Mouse (Mus musculus): ENCODE results near the gene Slc25a23. TPM values are rescaled to one million over a fixed set of nuclear protein-coding genes. Genes with fewer than 3 reads are reported as not detected.

Gene Slc25a23
- polyA plus RNA-seq, 1 experiment from 2014 or later = 12.7 TPM

DNA sequence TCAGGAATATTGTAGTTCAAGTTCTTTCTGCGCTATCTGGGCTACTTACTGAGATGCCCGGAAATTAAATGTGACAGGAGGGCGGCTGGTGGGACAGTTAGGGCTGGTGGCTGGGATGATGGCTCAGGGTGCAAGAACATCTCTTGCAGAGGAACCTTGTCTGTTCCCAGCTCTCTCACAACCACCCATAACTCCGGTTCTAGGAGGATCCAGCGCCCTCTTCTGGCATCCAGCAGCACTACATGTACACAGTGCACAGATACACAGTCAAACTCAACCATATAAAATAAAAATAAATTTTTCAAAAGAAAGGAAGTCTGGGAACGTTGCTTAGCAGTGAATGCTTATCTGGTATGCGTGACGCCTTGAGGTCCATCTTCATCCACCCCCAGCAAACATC lies 20.7 kb downstream of the Slc25a23 start:
- no peak for ATAC-seq
- Histone ChIP-seq H3K4me2 (ENCODE audit: low read depth, low read length) (no peak overlapping the region), H3K27me3 (ENCODE audit: insufficient read depth, low read length) (no peaks in the 10 kb centered on the region), H3K27ac (ENCODE audit: low read depth) (no peak overlapping the region), H3K9ac (replicated peaks) (no peak overlapping the region), H3K4me3 (ENCODE audit: low read depth, low read length) (no peak overlapping the region), H3K9me3 (ENCODE audit: low read length) (no peaks in the 10 kb centered on the region), H3K36me3 (replicated peaks; ENCODE audit: insufficient read depth, low read length) (no peaks in the 10 kb centered on the region), H3K4me1 (ENCODE audit: insufficient read depth) (no peaks in the 10 kb centered on the region; the same call in 1 of the 2 replicates)
- no peak for DNase-seq
- peak; percentile 50 for TF ChIP-seq CTCF (IDR thresholded peaks at IDR 0.05; ENCODE audit: low read depth)
- TF ChIP-seq EP300 (IDR thresholded peaks at IDR 0.05; ENCODE audit: low read depth) = no peak
- WGBS (ENCODE audit: insufficient replicate concordance) = 40% methylated on average over 8 of the region's 8 CpGs

DNA sequence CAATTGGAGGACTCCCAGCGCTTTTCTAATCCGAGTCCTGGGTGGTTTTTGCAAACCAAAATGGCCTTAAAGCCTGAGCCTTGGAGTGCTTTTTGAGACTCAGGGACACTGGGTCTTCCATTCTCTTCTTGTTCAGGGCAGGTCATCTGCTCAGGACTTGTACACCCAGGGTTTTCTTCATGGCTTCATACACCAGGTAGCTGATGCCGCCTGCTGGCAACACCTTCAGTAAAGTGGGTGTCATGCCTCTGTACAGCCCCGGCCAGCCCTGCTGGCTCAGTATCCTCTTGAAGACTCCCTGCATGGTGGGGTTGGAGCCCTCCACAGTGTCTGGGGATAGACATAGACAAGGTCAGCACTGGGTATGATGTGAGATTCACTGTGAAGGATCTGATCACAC lies 26.8 kb downstream of the Slc25a23 start:
- no peak overlapping the region for H3K4me3 ChIP-seq (ENCODE audit: low read depth, low read length)
- peak overlapping the region; percentile 82; the same call in 1 of the 2 replicates for H3K4me2 ChIP-seq (ENCODE audit: low read depth, low read length)
- H3K27ac ChIP-seq (ENCODE audit: low read depth) = 0 out of 2 replicates have a peak overlapping the region, but pooled peaks have one; percentile 91
- peaks cover 22% of the 10 kb centered on the region for H3K4me1 ChIP-seq (ENCODE audit: insufficient read depth)
- peaks cover 9% of the 10 kb centered on the region for H3K36me3 ChIP-seq (replicated peaks; ENCODE audit: insufficient read depth, low read length)
- ATAC-seq = no peak
- no peak for DNase-seq
- peak; percentile 11; the same call in 1 of the 2 replicates for TF ChIP-seq CTCF (IDR thresholded peaks at IDR 0.05; ENCODE audit: low read depth)
- no peak for TF ChIP-seq EP300 (IDR thresholded peaks at IDR 0.05; ENCODE audit: low read depth)
- WGBS (ENCODE audit: insufficient replicate concordance) = 78% methylated on average over 4 of the region's 4 CpGs
- no peak overlapping the region for H3K9ac ChIP-seq (replicated peaks)
- no peaks in the 10 kb centered on the region for H3K27me3 ChIP-seq (ENCODE audit: insufficient read depth, low read length)
- H3K9me3 ChIP-seq (ENCODE audit: low read length) = no peaks in the 10 kb centered on the region

DNA sequence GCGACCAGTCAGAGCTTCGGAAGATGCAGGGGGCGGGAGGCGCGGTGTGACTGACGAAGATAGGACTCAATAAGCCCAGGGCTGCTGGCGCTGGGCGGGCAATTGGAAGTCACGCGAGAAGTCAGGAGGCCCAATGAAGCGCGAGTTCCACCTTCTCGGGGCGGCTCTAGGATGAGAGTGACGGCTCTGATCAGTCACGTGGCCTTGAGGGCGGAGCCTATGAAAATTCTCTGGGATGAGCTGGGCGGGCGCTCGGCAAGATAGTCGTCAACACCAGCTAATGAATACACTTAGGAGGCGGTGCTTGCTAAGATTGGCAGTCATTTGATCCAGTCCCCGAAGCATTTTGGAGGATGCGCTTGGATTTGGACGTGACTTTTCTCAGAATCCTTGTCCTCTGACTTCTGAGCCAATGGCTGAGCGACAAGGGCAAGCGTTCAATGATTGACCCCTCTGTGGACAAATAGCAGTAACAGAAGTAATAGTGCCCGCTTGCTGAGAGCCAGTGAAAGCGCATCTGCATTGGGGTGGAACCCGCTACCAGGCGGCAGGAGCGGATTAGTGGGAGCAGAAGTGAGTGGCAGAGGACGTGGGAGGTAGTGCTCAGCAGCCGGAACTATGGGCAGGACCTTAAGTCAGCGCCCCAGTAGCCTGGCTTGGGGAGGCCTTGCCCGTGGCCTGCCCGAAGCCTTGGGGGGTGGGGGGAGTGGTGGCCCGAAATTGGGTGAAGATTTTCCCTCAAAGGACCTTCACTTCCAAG lies 27.8 kb downstream of the Slc25a23 start:
- Histone ChIP-seq H3K9me3 (ENCODE audit: low read length) (no peaks in the 10 kb centered on the region), H3K4me1 (ENCODE audit: insufficient read depth) (peaks cover 22% of the 10 kb centered on the region), H3K36me3 (replicated peaks; ENCODE audit: insufficient read depth, low read length) (peaks cover 19% of the 10 kb centered on the region), H3K9ac (replicated peaks) (peak overlapping the region; percentile 64), H3K27me3 (ENCODE audit: insufficient read depth, low read length) (no peaks in the 10 kb centered on the region), H3K27ac (ENCODE audit: low read depth) (peak overlapping the region; percentile 91), H3K4me3 (ENCODE audit: low read depth, low read length) (peak overlapping the region; percentile 72), H3K4me2 (ENCODE audit: low read depth, low read length) (peak overlapping the region; percentile 87)
- DNase-seq = peak; percentile 99
- TF ChIP-seq EP300 (IDR thresholded peaks at IDR 0.05; ENCODE audit: low read depth) (0 out of 2 replicates have a peak, but pooled peaks have one; percentile 32), CTCF (IDR thresholded peaks at IDR 0.05; ENCODE audit: low read depth) (0 out of 2 replicates have a peak, but pooled peaks have one; percentile 13)
- ATAC-seq = peak; percentile 89
- WGBS (ENCODE audit: insufficient replicate concordance) = under 1% methylated on average over 38 of the region's 38 CpGs

DNA sequence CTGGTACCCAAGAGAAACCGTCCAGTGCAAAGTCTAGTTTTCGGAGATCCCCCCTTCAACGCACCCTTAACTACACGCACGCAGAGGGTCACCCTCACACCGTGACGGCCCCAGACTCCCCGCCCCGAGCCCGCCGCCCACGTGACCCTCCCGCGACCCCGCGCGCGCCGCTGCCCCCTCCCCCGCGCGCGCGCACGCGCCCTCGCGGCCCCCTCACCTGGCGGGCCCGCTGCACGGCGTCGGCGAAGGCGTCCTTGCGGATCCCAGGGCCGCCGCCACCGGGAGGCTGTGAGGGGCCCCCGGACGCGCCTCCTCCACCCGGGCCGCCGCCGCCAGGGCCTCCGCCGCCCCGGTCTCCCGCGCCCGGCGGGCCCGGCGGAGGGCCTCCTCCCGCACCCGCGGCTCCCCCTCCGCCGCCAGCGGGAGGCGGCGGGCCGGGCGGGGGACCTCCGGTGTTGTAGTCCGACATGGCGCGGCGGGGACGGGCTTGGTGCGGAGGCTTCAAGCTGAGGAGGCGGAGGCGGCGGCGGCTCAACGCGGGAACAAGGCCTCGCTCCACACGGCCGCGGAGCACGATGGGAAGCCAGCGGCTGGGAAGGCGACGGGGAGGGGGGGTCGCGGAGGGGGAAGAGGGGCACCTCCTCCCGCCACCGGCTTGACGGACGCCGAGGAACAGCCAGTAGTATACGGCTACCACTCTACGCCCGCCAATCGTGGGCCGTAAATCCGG lies 28.6 kb downstream of the Slc25a23 start, which contains the start of gene Khsrp:
Khsrp (minus strand) TSS at position 592 of the 730 bp plus-strand sequence.
- Histone ChIP-seq H3K27ac (ENCODE audit: low read depth) (peak within 1 kb of the TSS; percentile 94), H3K4me2 (ENCODE audit: low read depth, low read length) (peak within 1 kb of the TSS; percentile 87), H3K4me3 (ENCODE audit: low read depth, low read length) (peak within 1 kb of the TSS; percentile 72), H3K4me1 (ENCODE audit: insufficient read depth) (peaks cover 22% of the 10 kb centered on the region), H3K27me3 (ENCODE audit: insufficient read depth, low read length) (no peaks in the 10 kb centered on the region), H3K9me3 (ENCODE audit: low read length) (no peaks in the 10 kb centered on the region), H3K36me3 (replicated peaks; ENCODE audit: insufficient read depth, low read length) (peaks cover 25% of the 10 kb centered on the region), H3K9ac (replicated peaks) (peak within 1 kb of the TSS; percentile 97)
- ATAC-seq (no peak), DNase-seq (peak; percentile 61)
- under 1% methylated on average over 61 of the region's 99 CpGs for WGBS (ENCODE audit: insufficient replicate concordance)
- TF ChIP-seq CTCF (IDR thresholded peaks at IDR 0.05; ENCODE audit: low read depth) (no peak), EP300 (IDR thresholded peaks at IDR 0.05; ENCODE audit: low read depth) (no peak)

DNA sequence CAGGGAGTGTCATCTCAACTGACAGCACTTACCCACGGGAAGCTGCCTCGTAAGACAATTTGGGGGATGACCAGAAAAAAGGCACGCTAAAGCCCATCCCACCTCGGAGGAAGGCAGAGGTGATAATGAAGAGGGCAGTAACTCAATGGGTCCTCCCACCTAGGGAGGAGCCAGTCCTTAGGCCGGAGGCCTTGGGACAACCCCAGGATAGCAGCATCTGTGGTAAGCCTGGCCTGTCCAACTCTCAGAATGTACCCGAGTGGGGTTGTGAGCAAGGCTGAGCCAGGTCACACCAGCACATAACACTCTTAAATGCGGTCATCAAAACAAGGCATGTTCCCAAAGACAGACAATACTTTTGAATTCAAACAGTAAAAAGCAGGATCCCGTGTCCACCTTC lies 30.0 kb downstream of the Slc25a23 start:
- no peak overlapping the region for H3K27ac ChIP-seq (ENCODE audit: low read depth)
- WGBS (ENCODE audit: insufficient replicate concordance) = 19% methylated on average over 8 of the region's 8 CpGs
- H3K9ac ChIP-seq (replicated peaks) = peak overlapping the region; percentile 97
- H3K36me3 ChIP-seq (replicated peaks; ENCODE audit: insufficient read depth, low read length) = peaks cover 39% of the 10 kb centered on the region
- TF ChIP-seq EP300 (IDR thresholded peaks at IDR 0.05; ENCODE audit: low read depth) (no peak), CTCF (IDR thresholded peaks at IDR 0.05; ENCODE audit: low read depth) (no peak)
- no peaks in the 10 kb centered on the region for H3K9me3 ChIP-seq (ENCODE audit: low read length)
- peaks cover 22% of the 10 kb centered on the region for H3K4me1 ChIP-seq (ENCODE audit: insufficient read depth)
- H3K4me2 ChIP-seq (ENCODE audit: low read depth, low read length) = peak overlapping the region; percentile 87
- ATAC-seq (no peak), DNase-seq (no peak)
- no peaks in the 10 kb centered on the region for H3K27me3 ChIP-seq (ENCODE audit: insufficient read depth, low read length)
- peak overlapping the region; percentile 72 for H3K4me3 ChIP-seq (ENCODE audit: low read depth, low read length)

DNA sequence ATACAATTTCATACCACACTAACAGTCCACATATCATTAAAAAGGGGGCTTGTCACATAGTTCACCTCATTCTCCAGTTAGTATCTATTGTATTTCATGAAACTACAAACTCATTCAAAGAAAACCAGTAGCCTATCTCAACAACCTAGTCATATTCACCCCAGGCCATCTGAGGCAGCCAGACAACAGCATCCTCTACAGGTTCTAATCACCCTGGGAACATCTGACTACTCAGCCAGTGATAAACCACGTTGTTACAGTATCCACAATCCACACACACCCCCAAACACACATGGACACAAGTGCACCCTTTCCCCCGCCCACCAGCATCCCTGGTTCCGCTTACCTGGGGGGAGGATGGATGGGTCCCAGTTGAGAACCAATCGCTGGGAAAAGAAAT lies 32.2 kb downstream of the Slc25a23 start:
- WGBS (ENCODE audit: insufficient replicate concordance) = 76% methylated on average over 4 of the region's 4 CpGs
- DNase-seq (no peak), ATAC-seq (no peak)
- Histone ChIP-seq H3K9me3 (ENCODE audit: low read length) (no peaks in the 10 kb centered on the region), H3K4me3 (ENCODE audit: low read depth, low read length) (no peak overlapping the region), H3K4me1 (ENCODE audit: insufficient read depth) (peaks cover 19% of the 10 kb centered on the region), H3K27me3 (ENCODE audit: insufficient read depth, low read length) (no peaks in the 10 kb centered on the region), H3K27ac (ENCODE audit: low read depth) (no peak overlapping the region), H3K4me2 (ENCODE audit: low read depth, low read length) (no peak overlapping the region), H3K9ac (replicated peaks) (0 out of 2 replicates have a peak overlapping the region, but pooled peaks have one; percentile 16), H3K36me3 (replicated peaks; ENCODE audit: insufficient read depth, low read length) (peaks cover 61% of the 10 kb centered on the region)
- TF ChIP-seq EP300 (IDR thresholded peaks at IDR 0.05; ENCODE audit: low read depth) (peak; percentile 69), CTCF (IDR thresholded peaks at IDR 0.05; ENCODE audit: low read depth) (no peak)
